Mouse (Mus musculus) kidney, adult 2 months (tissue): ENCODE results near the gene Orc5.

Experiments used
- CTCF ChIP-seq: fragments of 200-500 bp; conservative IDR thresholded peaks from 2 replicates; pipeline ENCODE4 v1.5.1; 2011; ENCODE audit warnings: low read depth, mild to moderate bottlenecking, control low read depth, low read length, moderate library complexity, mixed read lengths; ENCODE audit not compliant: insufficient read depth, insufficient read length
- POLR2A ChIP-seq: fragments of 200-500 bp; IDR thresholded peaks from one replicate; pipeline ENCODE4 v1.6.1; 2011; ENCODE audit warnings: low read depth, low read length, control low read depth

DNA sequence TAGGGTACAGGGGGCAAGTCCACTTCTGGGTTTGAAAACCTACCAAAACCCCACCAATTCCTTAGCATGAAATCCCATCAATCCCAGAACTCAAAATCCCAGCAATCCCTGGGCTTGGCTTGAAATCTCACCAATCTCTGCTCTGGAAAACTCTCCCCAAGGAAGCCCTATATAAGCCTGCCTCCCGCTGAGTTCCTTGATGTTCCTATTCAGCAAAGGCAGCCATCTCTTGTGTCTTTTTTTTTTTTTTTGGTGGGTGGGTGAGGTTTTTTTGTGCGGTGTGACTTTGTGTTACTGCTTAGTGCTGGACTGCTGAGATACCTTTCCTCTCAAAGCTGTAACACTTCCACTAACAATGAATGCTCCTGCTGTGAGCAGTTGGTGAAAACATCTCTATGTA, 15.5 kb upstream of the Orc5 start:
- TF ChIP-seq CTCF (no peak), POLR2A (no peak)
